Mouse (Mus musculus) brain, embryonic 14.5 days (tissue): ENCODE results near the gene Pcbp3. TPM values are rescaled to one million over a fixed set of nuclear protein-coding genes. Genes with fewer than 3 reads are reported as not detected.

ENCODE experiments used
- DNase-seq: peaks from one replicate; pipeline ENCODE4 v3.0.0-alpha.2; 2011; ENCODE audit warnings: low read depth
- CTCF ChIP-seq: fragments of 200-500 bp; IDR thresholded peaks from 2 replicates; pipeline ENCODE4 v1.5.1; 2012; ENCODE audit warnings: inconsistent platforms, mild to moderate bottlenecking, moderate library complexity, borderline replicate concordance; ENCODE audit not compliant: insufficient read depth, insufficient read length; ENCODE audit errors: extremely low read depth
- POLR2A ChIP-seq: fragments of 200-500 bp; IDR thresholded peaks from 2 replicates; pipeline ENCODE4 v1.6.1; 2012; ENCODE audit warnings: mild to moderate bottlenecking, inconsistent platforms, borderline replicate concordance; ENCODE audit not compliant: poor library complexity, insufficient read depth, insufficient read length, severe bottlenecking; ENCODE audit errors: extremely low read depth
- polyA plus RNA-seq: library from polyadenylated mRNA; depleted of rRNA; stranded (reverse); fragments of >200 nt; gene quantifications from 2 replicates; pipeline ENCODE4 v1.2.3, GENCODE M21; 2012

The Pcbp3 gene
- polyA plus RNA-seq, 1 experiment, result 39.0 TPM

GRCm38 (mm10) chr10:76873948-76874347 lies 87.7 kb downstream of the Pcbp3 start:
- TF ChIP-seq POLR2A (no peak), CTCF (no peak)
- DNase-seq, result peak; percentile 17

GRCm38 (mm10) chr10:76872736-76873135 lies 89.0 kb downstream of the Pcbp3 start:
- TF ChIP-seq POLR2A, result no peak
- no peak for TF ChIP-seq CTCF
- DNase-seq, result no peak

- DNase-seq, result no peak
- TF ChIP-seq POLR2A, result no peak
- TF ChIP-seq CTCF, result no peak
Measured at GRCm38 (mm10) chr10:76865936-76866335, 95.8 kb downstream of the Pcbp3 start.

GRCm38 (mm10) chr10:76860998-76861397 lies 100.7 kb downstream of the Pcbp3 start:
- DNase-seq, result no peak
- no peak for TF ChIP-seq POLR2A
- TF ChIP-seq CTCF, result peak; percentile 7; the same call in 1 of the 2 replicates

GRCm38 (mm10) chr10:76859355-76860127 lies 102.1 kb downstream of the Pcbp3 start:
- peak; percentile 65 for DNase-seq
- no peak for TF ChIP-seq CTCF
- no peak for TF ChIP-seq POLR2A

- DNase-seq, result no peak
- TF ChIP-seq POLR2A (no peak), CTCF (no peak)
Measured at GRCm38 (mm10) chr10:76857879-76858278, 103.8 kb downstream of the Pcbp3 start.

GRCm38 (mm10) chr10:76846480-76846879 lies 115.2 kb downstream of the Pcbp3 start:
- no peak for DNase-seq
- TF ChIP-seq CTCF, result no peak
- no peak for TF ChIP-seq POLR2A

GRCm38 (mm10) chr10:76844901-76845300 lies 116.8 kb downstream of the Pcbp3 start:
- DNase-seq, result no peak
- TF ChIP-seq POLR2A (no peak), CTCF (no peak)

GRCm38 (mm10) chr10:76844365-76844764 lies 117.3 kb downstream of the Pcbp3 start:
- DNase-seq, result peak; percentile 36
- TF ChIP-seq POLR2A (no peak), CTCF (no peak)

GRCm38 (mm10) chr10:76842087-76842486 lies 119.6 kb downstream of the Pcbp3 start:
- DNase-seq, result no peak
- no peak for TF ChIP-seq CTCF
- no peak for TF ChIP-seq POLR2A

- no peak for DNase-seq
- TF ChIP-seq CTCF, result no peak
- no peak for TF ChIP-seq POLR2A
Measured at GRCm38 (mm10) chr10:76841220-76841619, 120.5 kb downstream of the Pcbp3 start.

GRCm38 (mm10) chr10:76840566-76840965 lies 121.1 kb downstream of the Pcbp3 start:
- no peak for TF ChIP-seq POLR2A
- no peak for TF ChIP-seq CTCF
- DNase-seq, result peak; percentile 11
